Mouse (Mus musculus): ENCODE measurements at regions not wholly inside any gene's neighbourhood (a gene's known extent, or its start where the extent isn't known, plus 50 kb on each side); places are given as distances from the start of the nearest gene placed in this dataset.
A peak's percentile ranks its signal among the peaks of the same experiment; 100 is the strongest.
"Not testable (repeated sequence)": the region's sequence is repeated elsewhere in the genome, so short reads cannot be mapped to it uniquely, and the experiment has no call there.

DNA sequence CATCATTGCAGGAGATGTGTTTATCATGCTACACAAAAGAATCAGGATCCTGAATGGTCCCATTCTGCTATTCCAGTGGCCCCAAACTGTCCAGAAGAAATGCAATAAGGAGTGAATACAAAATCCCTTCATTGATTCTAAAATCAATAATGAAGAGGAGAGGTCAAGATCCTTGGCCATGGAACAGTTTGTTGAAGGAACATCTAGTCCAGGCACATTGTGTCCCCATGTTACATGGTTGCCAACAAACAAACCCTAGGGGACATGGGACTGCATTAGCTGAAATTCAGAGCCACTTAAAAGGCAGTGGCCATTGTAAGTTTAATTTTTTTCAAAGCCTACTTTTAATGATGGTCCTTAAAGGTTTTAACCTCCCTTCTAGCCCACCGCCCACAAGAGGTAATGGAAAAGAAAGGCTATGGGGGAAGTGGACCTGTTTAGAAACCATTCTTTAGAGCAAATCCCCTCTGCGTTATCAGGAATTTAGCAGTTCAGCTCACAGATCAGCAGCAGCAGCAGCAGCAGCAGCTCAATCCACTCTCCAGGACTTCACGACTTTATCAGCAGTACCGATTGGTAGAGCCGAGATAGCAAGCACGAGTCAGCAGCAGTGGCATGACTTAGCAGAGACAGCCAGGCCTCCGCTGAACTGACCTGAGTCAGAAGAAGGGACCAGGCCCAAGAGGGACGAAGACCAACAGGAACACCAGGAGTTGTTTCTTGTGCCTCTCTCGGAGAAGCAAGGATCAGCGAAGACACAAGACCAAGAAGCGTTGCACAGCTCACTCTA, 268.3 kb downstream of the Setd4 start:
- no peak for DNase-seq

GRCm38 (mm10) chr16:93333654-93334053, 270.2 kb downstream of the Setd4 start:
- no peak for DNase-seq

GRCm38 (mm10) chr16:93328680-93329395, 275.0 kb downstream of the Setd4 start:
- no peak for DNase-seq

GRCm38 (mm10) chr16:93324911-93325310, 279.0 kb downstream of the Setd4 start:
- no peak for DNase-seq

GRCm38 (mm10) chr16:93323172-93323571, 280.7 kb downstream of the Setd4 start:
- no peak for DNase-seq

DNA sequence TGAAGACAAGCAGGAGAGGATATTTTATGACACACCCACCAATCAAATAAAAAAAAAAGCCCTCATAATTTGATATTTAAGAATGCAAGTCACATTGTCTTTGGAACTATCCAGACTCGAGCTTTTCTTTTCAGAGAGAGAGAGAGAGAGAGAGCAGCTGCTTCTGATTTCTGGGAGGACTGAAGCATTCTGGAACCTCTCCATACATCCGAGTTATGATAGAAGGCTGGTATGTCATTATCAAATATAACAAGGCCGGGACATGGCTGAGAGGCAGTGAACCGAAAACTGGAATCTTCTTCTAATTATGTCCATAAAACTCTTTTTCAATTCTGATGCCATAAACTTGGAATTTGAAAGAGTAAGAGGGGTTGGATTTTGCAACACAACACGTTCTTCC, 284.3 kb downstream of the Setd4 start:
- DNase-seq, result no peak

- no peak for DNase-seq
Measured at GRCm38 (mm10) chr16:93311644-93312043, 292.2 kb downstream of the Setd4 start.

- no peak for DNase-seq
Measured at GRCm38 (mm10) chr16:93308666-93309360, 295.1 kb downstream of the Setd4 start.

DNA sequence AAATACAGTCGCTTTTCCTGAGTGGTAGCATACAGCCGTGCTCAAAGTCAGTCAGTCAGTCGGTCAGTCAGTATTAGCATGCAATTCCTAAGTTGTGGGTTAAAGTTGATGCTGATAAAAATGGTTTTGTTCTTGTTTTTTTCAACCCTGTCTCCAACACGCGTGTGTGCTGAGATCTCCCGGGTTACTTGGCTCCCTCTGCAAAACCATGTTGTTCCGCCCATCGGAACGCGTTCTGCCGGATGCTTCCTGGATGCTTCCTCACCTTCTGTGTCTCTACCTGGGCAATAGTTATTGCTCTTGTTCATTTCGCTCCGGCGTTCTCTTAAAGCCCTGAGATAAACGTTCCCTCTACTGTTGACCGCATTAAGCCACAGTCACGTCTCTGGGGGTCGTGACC, 296.9 kb downstream of the Setd4 start:
- DNase-seq, result no peak

DNA sequence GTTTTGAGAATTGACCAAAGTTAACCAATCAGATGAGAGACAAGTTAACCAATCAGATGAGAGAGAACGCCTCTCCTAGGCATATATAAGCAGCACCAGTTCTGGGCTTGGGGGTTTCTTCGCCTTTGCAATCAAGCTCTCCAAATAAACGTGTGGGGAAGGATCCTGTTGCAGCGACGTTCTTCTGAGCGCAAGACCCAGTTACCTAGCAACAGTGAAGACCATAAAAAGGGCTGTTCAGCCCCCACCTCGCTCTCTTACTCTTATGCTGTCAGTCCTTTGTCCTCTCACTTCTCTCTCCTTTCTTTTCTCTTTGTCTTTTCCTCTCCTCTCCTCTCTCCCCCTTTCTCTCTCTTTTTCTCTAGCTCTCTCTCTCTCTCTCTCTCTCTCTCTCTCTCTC, 297.7 kb downstream of the Setd4 start:
- not testable (repeated sequence) for DNase-seq

- DNase-seq, result peak; percentile 20
Measured at GRCm38 (mm10) chr16:93294430-93294829, 309.4 kb downstream of the Setd4 start.

GRCm38 (mm10) chr16:93292965-93293653, 310.8 kb downstream of the Setd4 start:
- DNase-seq, result peak; percentile 83

GRCm38 (mm10) chr16:93292181-93292834, 311.6 kb downstream of the Setd4 start:
- DNase-seq, result peak; percentile 48

GRCm38 (mm10) chr16:93288036-93288435, 315.8 kb downstream of the Setd4 start:
- no peak for DNase-seq

DNA sequence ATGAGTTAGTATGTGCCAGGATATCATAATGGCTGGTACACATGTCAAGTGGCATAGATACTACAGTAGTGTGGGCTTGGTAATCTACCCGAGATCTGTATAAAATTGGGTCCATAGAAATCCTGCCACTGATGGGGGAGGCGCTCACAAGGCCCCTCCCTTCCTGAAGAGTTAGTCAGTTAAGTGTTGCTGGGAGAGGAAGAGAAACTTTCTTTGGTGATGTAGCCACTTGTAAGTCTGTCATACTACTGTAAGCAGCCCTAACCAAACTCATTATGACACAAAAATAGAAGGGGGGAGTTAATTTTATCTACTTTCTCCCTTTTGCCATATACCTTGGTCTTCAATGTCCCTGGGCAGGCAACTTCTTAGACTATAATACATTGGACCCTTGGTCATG, 316.3 kb downstream of the Setd4 start:
- DNase-seq, result no peak

DNA sequence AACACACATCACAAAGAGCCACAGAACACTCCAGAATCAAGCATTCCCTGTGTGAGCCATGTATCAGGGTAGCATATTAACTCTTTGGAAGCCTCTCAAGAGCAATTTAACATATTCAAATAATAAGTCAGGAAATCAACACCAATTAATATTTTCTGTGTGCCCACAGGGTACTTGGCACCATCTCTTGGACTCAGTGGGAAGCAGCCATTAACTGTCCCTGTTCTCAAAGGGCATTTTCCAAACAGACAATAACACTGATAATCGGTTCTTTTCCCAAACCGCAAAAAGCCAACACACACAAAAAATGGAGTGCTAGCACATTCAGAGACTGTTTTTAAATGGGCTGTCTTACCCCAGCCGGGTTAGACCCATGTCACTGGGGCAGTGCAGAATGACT, 317.0 kb downstream of the Setd4 start:
- DNase-seq, result no peak

- DNase-seq, result no peak
Measured at GRCm38 (mm10) chr16:93285191-93285590, 318.7 kb downstream of the Setd4 start.

DNA sequence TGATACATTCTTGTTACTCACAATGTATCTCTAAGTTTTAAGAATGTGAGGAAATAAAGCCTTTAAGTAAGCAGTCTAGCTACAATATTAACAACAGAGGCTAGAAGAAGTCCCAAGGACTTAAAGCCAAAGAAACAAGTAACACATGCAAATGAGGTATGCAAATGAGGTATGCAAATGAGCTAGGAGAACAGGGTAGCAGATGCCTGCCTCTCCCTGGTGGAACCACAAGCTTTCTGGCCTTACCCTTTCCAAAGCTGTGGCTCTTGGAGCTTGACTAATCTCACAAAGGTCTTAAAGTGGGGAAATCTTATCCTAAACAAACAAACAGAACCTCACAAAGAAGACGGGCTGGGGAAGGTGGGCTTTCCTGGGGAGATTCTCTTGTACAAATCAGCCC, 322.1 kb downstream of the Setd4 start:
- no peak for DNase-seq

DNA sequence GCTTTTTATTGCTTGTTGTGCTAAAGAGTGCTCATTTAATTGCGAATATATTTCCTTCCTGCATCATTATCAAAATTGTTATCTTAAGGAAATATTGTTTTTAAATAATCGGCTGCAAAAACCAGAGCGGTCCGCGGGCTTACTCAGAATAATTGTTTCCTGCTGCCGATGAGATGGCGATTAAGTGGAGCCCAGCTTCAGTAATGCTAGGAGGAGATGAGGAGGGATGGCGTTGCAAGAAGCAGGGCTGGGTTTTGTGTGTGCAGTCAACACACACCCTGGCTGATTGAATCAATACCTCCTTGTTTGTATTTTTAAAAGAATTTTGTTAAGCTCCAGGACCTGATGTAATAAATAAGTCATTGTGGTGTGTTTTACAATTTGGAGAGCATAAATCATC, 331.2 kb downstream of the Setd4 start:
- no peak for DNase-seq

DNA sequence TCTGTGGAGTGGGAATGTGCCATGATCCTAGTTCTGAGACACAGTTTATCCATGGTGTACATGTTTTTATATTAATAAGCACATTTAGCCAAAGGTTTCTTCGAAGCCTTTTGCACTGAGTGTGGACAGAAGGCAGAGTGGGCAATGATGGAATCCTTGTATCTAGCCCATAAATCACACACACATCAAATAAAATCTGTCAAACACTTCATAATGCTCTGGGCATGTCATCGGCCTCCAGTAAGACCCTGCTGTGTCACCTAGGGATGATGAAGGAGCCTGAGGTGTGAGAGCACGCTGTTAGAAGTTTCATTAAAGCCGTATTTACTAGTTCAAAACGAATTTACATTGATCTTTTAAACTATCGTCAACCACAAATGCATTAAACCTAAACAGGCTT, 331.7 kb downstream of the Setd4 start:
- no peak for DNase-seq

- no peak for DNase-seq
Measured at GRCm38 (mm10) chr16:93264061-93264585, 339.7 kb downstream of the Setd4 start.

DNA sequence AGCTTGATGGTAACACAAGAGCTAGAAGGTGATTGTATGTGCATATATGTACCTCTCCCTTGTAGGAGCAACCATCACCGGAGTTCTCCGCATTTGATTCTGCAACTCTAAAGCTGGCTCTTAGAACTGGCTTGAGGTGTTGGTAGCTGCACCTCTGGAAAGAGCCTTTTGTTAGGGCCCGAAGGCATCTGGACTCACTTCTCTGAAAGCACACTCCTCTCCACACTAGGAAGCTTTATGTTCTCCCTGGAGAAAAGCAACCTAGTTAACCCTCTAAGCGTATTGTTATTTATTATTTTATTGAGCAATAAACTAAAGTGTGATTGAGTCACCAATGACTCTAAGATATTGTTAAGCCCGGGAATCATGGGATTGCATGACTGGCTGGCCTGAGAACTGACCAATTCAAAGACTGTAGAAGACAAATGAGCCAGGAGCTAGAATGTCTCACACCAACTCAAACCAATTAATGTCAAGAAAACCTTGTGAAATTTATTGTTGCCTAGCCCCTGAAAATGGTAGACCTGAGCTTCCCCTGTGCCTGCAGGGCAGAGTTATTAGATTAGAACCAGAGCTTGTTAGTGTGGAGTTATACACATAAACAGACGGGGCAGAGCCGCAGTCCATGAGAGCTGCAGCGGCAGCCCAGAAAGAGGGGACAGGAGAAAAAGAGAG, 340.6 kb downstream of the Setd4 start:
- DNase-seq, result no peak

Measured in thymus, postnatal 25 days (tissue).